Mouse (Mus musculus) spleen, adult 18-20 months (tissue): Measurements from ENCODE around the gene Msx1.
"Not testable (repeated sequence)": the region's sequence is repeated elsewhere in the genome, so short reads cannot be mapped to it uniquely, and the experiment has no call there.

ENCODE experiments used
- DNase-seq, 2 experiments: peaks; one replicate each; pipeline ENCODE4 v3.0.0; 2022; ENCODE audit warnings: mixed read lengths in 2 of 2

The Msx1 gene

DNA sequence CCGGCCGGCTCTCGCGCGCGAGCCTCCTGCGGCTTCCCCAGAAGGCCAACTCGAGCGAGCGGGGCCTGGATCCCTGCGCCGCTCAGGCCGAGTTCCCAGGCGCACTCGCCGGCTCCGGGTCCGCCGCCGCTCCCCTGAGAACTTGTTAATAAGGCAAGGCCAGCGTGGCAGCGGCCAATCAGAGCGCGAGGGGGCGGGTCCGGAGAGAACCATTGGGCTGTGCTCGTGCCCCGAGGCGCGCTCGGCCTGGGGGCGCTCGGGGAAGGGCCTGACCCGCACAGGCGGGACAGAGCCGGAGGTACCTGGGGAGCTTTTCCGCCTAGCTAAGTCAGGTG is at the start of gene Msx1:
TSS of gene Msx1 (minus strand) at position 123 of the 335 bp plus-strand sequence.
- peak; percentile 11 to 25 for DNase-seq

GRCm38 (mm10) chr5:37865471-37865870 is 41.1 kb upstream of the Msx1 start:
- no peak for DNase-seq

DNA sequence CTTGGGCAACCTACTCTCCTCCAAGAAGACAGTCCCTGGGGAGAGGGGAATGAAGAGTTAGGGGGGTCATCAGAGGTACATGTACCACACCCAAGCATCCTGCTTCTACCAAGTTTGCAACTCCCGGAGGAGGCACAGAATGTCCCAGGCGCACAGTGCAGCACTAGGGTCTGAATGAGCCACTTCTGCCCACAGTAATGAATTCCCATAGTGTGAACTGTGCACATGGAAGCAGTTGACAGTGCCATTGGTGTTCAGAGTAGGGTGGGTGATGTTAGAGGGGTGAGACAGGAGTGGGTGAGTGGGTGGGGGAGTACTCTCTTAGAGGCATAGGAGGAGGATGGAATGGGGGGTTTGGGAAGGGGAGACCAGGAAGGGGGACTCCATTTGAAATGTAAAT is 39.9 kb upstream of the Msx1 start:
- DNase-seq = no peak

- DNase-seq = no peak
Observed at GRCm38 (mm10) chr5:37860846-37861245, 36.5 kb upstream of the Msx1 start.

DNA sequence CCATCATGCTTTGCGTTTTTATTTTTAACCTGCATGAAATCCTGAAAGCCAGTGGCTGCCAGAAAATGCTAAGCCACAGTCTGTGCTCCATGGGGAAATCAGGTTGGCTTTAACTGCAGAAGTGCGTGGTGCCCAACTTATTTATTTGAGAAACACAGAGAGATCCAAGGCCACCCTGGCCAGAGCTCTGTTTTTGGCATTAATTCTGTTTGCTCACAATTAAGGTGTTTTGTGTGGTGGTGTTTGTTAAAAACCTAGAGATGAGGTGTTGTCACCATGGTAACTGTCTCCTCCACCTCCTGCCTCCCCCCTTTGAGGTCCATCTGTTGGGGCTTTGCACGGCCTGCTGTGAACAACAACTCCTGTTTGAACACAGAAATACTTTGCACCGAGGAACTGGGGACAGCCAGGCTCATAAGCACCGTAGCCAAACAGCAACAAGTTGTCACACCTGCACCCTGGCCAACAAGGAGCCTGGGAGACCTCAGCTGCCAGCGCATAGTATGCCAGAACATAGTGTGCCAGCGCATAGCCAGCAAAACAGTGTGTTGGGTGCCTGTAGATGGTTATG is 35.9 kb upstream of the Msx1 start:
- no peak for DNase-seq

DNA sequence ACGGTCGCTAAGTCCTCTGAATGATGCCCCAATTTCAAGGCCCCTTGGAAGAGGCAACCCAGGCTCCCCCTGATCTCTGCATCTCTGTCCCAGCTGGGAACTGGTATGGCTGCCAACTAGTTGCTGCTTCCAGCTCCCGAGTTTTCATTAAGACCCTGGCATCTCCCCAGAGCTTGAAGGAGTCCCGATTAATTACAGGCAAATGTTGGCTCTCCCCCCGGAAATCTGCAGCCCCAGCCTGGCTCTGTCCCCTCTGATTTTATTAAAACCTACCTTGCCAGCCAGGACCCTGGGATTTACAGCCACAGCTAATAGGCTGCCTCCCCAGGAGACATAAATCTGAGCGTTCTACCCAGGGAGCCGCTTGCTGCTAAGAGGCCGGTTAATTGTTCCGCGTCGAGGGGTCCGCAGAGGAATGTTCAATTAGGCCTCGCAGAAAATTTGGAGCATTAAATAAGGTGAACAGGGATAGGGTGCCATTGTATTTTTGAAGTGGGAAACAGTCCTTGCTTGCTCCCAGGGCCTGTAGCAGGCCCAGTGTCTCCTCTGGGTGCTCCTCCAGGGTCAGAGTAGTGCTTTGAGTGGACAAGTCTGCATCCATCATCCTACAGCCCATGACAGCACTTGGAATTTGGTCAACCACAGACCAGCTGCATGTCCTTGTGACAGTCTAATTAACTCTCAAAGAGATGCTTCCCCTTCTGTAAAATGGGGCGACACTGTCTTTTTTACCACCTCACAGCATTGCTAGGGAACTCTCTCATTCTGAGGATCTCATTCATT is 33.6 kb upstream of the Msx1 start:
- no peak for DNase-seq

DNA sequence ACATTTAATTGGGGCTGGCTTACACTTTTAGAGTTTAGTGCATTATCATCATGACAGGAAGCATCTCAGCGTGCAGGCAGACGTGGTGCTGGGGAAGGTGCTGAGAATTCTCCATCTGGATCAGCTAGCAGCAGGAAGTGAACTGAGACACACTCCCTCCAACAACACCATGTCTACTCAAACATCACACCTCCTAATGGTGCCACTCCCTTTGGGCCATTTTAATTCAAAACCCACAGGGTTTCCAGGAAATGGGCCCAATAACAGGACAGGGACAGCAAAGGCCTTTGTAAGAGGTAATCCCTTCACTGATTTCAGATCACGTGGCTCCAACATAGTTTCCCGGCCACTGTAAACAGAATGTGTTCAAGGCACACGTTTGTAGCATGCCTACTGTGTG is 31.7 kb upstream of the Msx1 start:
- no peak for DNase-seq

DNA sequence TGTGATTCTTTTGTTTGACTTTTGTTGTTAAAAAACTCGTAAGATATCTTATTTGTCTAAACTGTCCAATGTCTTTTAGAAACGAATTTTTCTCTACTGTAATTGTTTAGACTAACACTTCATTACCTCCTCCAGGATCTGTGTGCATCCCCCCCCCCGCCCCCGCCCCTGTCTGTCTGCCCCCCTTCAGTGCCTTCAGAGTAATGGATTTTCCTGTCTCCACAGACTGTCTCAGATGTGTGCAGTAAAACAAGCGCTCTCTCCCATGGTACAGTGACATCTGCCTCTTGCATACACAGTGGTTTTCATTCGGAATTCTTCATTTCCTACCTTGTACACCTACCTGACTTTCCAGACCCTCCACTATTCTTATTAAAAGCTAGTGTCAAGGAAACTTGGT is 29.9 kb upstream of the Msx1 start:
- DNase-seq = no peak

DNA sequence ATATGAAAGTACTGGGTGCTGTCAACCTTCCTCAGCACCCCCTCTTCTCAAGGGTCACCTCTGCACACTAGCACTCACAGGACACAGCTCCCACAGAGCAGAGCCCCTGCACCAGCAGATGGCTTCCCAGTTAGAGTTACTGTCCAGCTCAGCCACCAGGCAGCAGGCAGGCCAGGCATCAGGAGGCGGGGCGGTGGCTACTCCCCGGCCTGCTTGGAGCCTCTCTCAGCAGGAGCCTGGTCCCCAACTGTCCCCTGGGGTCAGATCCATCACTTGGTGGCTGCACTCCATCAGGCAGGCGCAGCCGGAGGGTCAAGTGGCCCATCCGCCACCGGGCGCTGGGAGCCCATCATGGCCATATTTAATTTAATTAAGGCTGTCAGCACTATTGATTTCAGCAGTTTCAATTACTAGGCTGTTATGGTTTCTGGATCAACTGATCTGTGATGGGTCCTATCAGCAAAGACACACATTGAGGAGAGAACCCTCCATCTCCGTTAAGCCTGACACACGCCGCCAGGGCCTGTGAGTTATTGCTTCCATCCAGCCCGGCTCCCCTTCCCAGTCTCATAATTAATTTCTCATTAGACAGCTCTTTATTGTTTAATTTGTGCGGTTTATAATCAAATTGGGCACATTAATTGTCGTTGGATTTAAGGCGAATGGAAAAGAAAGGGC is 27.1 kb upstream of the Msx1 start:
- DNase-seq = no peak

DNA sequence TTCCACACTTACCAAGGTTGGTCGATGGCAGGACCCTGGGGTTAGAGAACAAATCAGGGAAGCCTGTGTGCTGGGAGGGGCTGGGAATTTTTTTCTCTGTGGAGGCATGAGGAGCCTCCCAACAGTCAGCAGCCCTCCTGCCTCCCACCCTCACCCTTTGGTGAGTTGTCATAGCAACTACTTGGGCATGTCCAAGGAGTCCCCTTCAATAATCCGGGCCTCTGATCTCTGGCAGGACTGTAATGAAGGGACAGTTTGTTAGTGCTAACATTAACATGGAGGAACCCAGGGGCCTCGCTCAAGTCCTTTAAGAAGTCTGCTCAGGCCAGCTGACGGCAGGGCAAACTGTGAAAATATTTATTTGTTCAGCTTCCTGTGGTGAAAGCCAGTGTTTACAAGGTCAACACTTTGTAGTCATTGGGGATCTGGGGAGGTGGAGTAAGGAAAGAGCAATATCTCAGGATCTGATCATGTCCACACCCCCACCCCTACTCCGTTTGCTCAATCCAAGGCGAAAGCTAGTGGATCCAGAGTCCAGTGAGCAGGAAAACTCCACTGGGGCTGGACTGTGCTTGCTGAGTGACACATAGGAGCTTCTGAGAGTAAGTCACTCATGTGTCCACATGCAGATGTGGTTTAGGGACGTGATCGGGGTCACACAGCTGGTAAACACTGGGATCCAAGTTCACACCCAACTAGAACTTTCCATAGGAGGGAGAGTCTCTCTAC is 24.8 kb upstream of the Msx1 start:
- DNase-seq = no peak

GRCm38 (mm10) chr5:37836267-37836646 is 11.9 kb upstream of the Msx1 start:
- no peak for DNase-seq

GRCm38 (mm10) chr5:37835590-37836266 is 11.3 kb upstream of the Msx1 start:
- DNase-seq = no peak

GRCm38 (mm10) chr5:37832766-37833165 is 8.4 kb upstream of the Msx1 start:
- DNase-seq = no peak

DNA sequence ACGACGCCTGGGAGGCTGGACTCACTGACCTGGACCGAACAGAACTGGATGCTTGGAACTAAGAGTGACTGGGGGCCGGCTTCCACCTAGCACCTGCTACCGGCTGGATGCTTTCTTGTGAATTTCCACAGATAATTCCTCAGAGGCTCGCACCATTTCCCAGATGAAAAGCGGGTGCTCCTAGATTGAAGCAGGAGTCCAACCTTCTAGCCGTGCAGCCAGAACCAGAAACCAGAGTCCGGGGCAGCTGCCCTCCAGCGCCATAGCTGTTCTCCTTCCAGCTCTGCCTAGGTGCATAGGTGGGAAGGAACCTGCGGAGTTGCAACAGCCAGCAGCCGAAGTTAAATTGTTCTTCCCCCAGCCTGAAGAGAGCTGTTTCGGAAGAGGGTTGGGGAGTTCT is 7.6 kb upstream of the Msx1 start:
- no peak for DNase-seq

- DNase-seq = not testable (repeated sequence)
Observed at GRCm38 (mm10) chr5:37830436-37830835, 6.1 kb upstream of the Msx1 start.

DNA sequence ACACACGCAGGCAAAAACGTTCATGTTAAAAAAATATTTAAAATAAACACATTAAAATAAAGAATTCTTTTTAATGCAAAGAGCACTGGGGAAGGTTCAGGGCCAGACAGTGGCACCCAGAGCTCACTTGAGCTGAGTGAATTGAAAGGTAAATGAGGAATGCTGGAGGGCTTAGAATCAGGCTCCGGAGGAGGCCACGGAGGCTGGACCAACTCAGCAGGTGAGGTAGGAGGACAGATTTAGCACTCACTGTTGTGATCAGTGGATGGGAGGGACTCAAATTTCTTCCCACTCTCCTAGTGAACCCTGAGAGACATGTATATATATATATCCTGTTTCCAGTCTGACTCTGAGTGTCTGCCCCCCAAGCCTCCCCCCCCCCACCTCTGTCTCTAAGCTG is 5.5 kb upstream of the Msx1 start:
- no peak for DNase-seq

- DNase-seq = no peak
Observed at GRCm38 (mm10) chr5:37829296-37829670, 4.9 kb upstream of the Msx1 start.

GRCm38 (mm10) chr5:37828591-37829295 is 4.4 kb upstream of the Msx1 start:
- no peak for DNase-seq

DNA sequence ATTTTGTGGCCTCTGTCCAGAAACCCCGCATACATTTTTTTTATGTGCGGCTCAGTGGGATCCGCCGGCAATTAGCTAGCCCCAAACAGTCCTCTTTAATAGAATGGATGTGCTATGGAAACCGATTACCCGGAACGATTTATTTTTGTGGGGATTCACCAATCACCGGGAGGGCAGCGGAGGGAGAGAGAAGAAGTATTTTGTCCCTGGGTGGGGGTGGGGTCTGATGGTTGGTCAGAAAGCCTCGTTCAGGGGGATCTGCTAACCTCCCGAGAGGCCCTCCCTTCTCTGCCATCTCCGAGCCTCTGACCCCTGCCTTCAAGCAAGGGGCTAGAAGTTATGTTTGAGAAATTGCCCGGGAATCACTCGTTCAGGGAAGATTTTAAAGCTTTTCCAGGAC is 3.6 kb upstream of the Msx1 start:
- no peak for DNase-seq

DNA sequence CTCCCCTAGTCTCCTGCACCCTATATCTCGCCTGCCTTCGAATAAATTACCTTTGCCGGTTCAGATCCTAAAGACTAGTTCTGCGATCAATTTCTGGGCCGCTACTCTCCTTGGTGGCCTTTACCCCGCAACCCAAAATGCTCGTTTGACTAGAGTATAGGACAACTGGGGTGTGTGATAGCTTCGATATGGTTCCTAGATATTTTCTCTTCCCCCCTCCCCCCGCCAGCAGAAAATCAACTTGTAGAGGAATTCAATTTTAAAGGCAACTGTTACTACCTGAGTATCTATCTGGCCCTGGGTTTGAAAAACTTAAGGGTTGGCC is 3.2 kb upstream of the Msx1 start:
- DNase-seq = no peak

- DNase-seq = no peak
Observed at GRCm38 (mm10) chr5:37826706-37827625, 2.6 kb upstream of the Msx1 start.
